Mouse (Mus musculus) MEL (cell line): ENCODE results near the gene Uaca. TPM values are rescaled to one million over a fixed set of nuclear protein-coding genes. Genes with fewer than 3 reads are reported as not detected.

ENCODE experiments used
- DNase-seq: peaks from one replicate; pipeline ENCODE4 v3.0.0; 2011; ENCODE audit warnings: low read depth, low spot score
- H3K27ac ChIP-seq: 2 replicates; pipeline ENCODE4 v1.5.1; 2012; ENCODE audit warnings: low read depth, mild to moderate bottlenecking, control low read depth, low read length, moderate library complexity; ENCODE audit not compliant: control insufficient read depth
- H3K27me3 ChIP-seq, 2 experiments: fragments of 150-350 bp in 1 of 2; sonication (generic) in 1 of 2; 2 replicates each; pipeline ENCODE4 v1.6.1; 2012; ENCODE audit warnings: low read length in 2 of 2, mild to moderate bottlenecking in 2 of 2, improper control_type of control experiment in 1 of 2, moderate library complexity in 1 of 2; ENCODE audit not compliant: insufficient read depth in 2 of 2, control insufficient read depth in 1 of 2
- H3K36me3 ChIP-seq, 2 experiments: 2 replicates each; pipeline ENCODE4 v1.6.1; 2012 to 2014; ENCODE audit warnings: low read length in 2 of 2, improper control_type of control experiment in 1 of 2, inconsistent platforms in 1 of 2, mild to moderate bottlenecking in 1 of 2; ENCODE audit not compliant: insufficient read depth in 2 of 2, control insufficient read depth in 1 of 2
- H3K4me1 ChIP-seq, 2 experiments: fragments of 150-350 bp in 1 of 2; sonication (generic) in 1 of 2; 2 replicates each; pipeline ENCODE4 v1.6.1; 2012; ENCODE audit warnings: low read length in 2 of 2, improper control_type of control experiment in 1 of 2, mild to moderate bottlenecking in 1 of 2; ENCODE audit not compliant: insufficient read depth in 2 of 2, control insufficient read depth in 1 of 2
- H3K4me3 ChIP-seq, 2 experiments: fragments of 150-350 bp in 1 of 2; sonication (generic) in 1 of 2; 2 replicates each; pipeline ENCODE4 v1.5.1; 2012; ENCODE audit warnings: low read depth in 2 of 2, low read length in 2 of 2, mild to moderate bottlenecking in 2 of 2, moderate library complexity in 2 of 2, control low read depth in 1 of 2, improper control_type of control experiment in 1 of 2; ENCODE audit not compliant: control insufficient read depth in 1 of 2, insufficient read depth in 1 of 2
- H3K79me2 ChIP-seq: 2 replicates; pipeline ENCODE4 v1.6.1; 2012; ENCODE audit warnings: mild to moderate bottlenecking, low read length, moderate library complexity; ENCODE audit not compliant: control insufficient read depth, poor library complexity, insufficient read depth
- H3K9ac ChIP-seq: 2 replicates; pipeline ENCODE4 v1.6.1; 2012; ENCODE audit warnings: low read depth, mild to moderate bottlenecking, control low read depth, low read length, moderate library complexity; ENCODE audit not compliant: control insufficient read depth, poor library complexity, severe bottlenecking
- H3K9me3 ChIP-seq: fragments of 150-350 bp; sonication (generic); replicated peaks from 2 replicates; pipeline ENCODE4 v1.6.1; 2012; ENCODE audit warnings: mild to moderate bottlenecking, low read length, improper control_type of control experiment, moderate library complexity; ENCODE audit not compliant: insufficient read depth
- EP300 ChIP-seq, 2 experiments: IDR thresholded peaks; 2 replicates each; pipeline ENCODE4 v1.6.1; 2011; ENCODE audit warnings: improper control_type of control experiment in 2 of 2, low read length in 2 of 2, low read depth in 1 of 2, mild to moderate bottlenecking in 1 of 2
- HCFC1 ChIP-seq: IDR thresholded peaks from 2 replicates; pipeline ENCODE4 v1.6.1; 2012; ENCODE audit warnings: low read depth, mild to moderate bottlenecking, inconsistent platforms, low read length, improper control_type of control experiment, moderate library complexity
- JUND ChIP-seq: IDR thresholded peaks from 2 replicates; pipeline ENCODE4 v1.6.1; 2011; ENCODE audit warnings: low read depth, mild to moderate bottlenecking, improper control_type of control experiment, low read length
- KAT2A ChIP-seq: conservative IDR thresholded peaks from 2 replicates; pipeline ENCODE4 v1.6.1; 2012; ENCODE audit warnings: low read depth, low read length, improper control_type of control experiment, inconsistent platforms
- MAFK ChIP-seq: IDR thresholded peaks from 2 replicates; pipeline ENCODE4 v1.6.1; 2011; ENCODE audit warnings: low read depth, mild to moderate bottlenecking, low read length, improper control_type of control experiment, borderline replicate concordance
- MAX ChIP-seq: IDR thresholded peaks from 2 replicates; pipeline ENCODE4 v1.6.1; 2011; ENCODE audit warnings: low read length, improper control_type of control experiment
- MAZ ChIP-seq: IDR thresholded peaks from 2 replicates; pipeline ENCODE4 v1.6.1; 2012; ENCODE audit warnings: low read depth, mild to moderate bottlenecking, inconsistent platforms, low read length, improper control_type of control experiment
- MXI1 ChIP-seq: IDR thresholded peaks from 2 replicates; pipeline ENCODE4 v1.6.1; 2011; ENCODE audit warnings: mild to moderate bottlenecking, low read depth, low read length, improper control_type of control experiment
- MYB ChIP-seq: IDR thresholded peaks from 2 replicates; pipeline ENCODE4 v1.6.1; 2011; ENCODE audit warnings: mild to moderate bottlenecking, low read depth, low read length, improper control_type of control experiment
- MYC ChIP-seq: IDR thresholded peaks from 2 replicates; pipeline ENCODE4 v1.6.1; 2011; ENCODE audit warnings: low read depth, mild to moderate bottlenecking, low read length, improper control_type of control experiment, moderate library complexity
- NELFE ChIP-seq: IDR thresholded peaks from 2 replicates; pipeline ENCODE4 v1.6.1; 2011; ENCODE audit warnings: low read depth, low read length, improper control_type of control experiment
- NRF1 ChIP-seq: IDR thresholded peaks from 2 replicates; pipeline ENCODE4 v1.6.1; 2014; ENCODE audit warnings: low read depth, mild to moderate bottlenecking, inconsistent platforms, low read length, improper control_type of control experiment, moderate library complexity; ENCODE audit not compliant: poor library complexity, insufficient read depth, severe bottlenecking
- POLR2A ChIP-seq, 2 experiments: IDR thresholded peaks; 2 replicates each; pipeline ENCODE4 v1.6.1; 2011 to 2012; ENCODE audit warnings: low read length in 2 of 2, mild to moderate bottlenecking in 2 of 2, control low read depth in 1 of 2, improper control_type of control experiment in 1 of 2, low read depth in 1 of 2, moderate library complexity in 1 of 2; ENCODE audit not compliant: control insufficient read depth in 1 of 2, insufficient read depth in 1 of 2, poor library complexity in 1 of 2
- RAD21 ChIP-seq: IDR thresholded peaks from 2 replicates; pipeline ENCODE4 v1.6.1; 2011; ENCODE audit warnings: mild to moderate bottlenecking, low read depth, low read length, improper control_type of control experiment
- RCOR1 ChIP-seq: IDR thresholded peaks from 2 replicates; pipeline ENCODE4 v1.6.1; 2012; ENCODE audit warnings: low read depth, mild to moderate bottlenecking, inconsistent platforms, low read length, improper control_type of control experiment
- TAL1 ChIP-seq: IDR thresholded peaks from 2 replicates; pipeline ENCODE4 v1.6.1; 2012; ENCODE audit warnings: mild to moderate bottlenecking, inconsistent platforms, low read length, moderate library complexity, mixed read lengths
- TBP ChIP-seq: IDR thresholded peaks from 2 replicates; pipeline ENCODE4 v1.8.0; 2011; ENCODE audit warnings: low read depth, low read length, improper control_type of control experiment
- TCF12 ChIP-seq: IDR thresholded peaks from 2 replicates; pipeline ENCODE4 v1.6.1; 2014; ENCODE audit warnings: low read depth, mild to moderate bottlenecking, inconsistent platforms, low read length, improper control_type of control experiment, moderate library complexity
- USF1 ChIP-seq: IDR thresholded peaks from 2 replicates; pipeline ENCODE4 v1.6.1; 2014; ENCODE audit warnings: low read depth, mild to moderate bottlenecking, inconsistent platforms, low read length, improper control_type of control experiment, moderate library complexity
- polyA plus RNA-seq, 2 experiments: library from polyadenylated mRNA; stranded (reverse) in 1 of 2; unstranded in 1 of 2; fragments of >175 nt in 1 of 2; fragments of >200 nt in 1 of 2; gene quantifications; 2 replicates each; pipeline versions ENCODE4 v1.2.1 to v1.2.4; 2012; ENCODE audit warnings: low replicate concordance in 2 of 2, low read depth in 1 of 2; ENCODE audit not compliant: insufficient read length in 2 of 2, insufficient read depth in 1 of 2, missing spikeins in 1 of 2
- total RNA-seq: library from RNA; depleted of rRNA; stranded (reverse); fragments of 300-350 nt; gene quantifications from 2 replicates; pipeline ENCODE4 v1.2.3, GENCODE M21; 2012

Gene Uaca
- total and polyA plus RNA-seq, 3 experiments, result 10.9 to 11.4 TPM; not detected in 1

GRCm38 (mm10) chr9:60787517-60788110 lies 6.7 kb upstream of the Uaca start:
- no peak for DNase-seq
- Histone ChIP-seq H3K27me3 (peaks cover 0 to 8% of the 10 kb centered on the region in 2 experiments; a peak in 2 of 4 replicates), H3K9me3 (no peaks in the 10 kb centered on the region), H3K9ac (no peak overlapping the region), H3K27ac (no peak overlapping the region), H3K4me1 (no peaks in the 10 kb centered on the region), H3K36me3 (no peaks in the 10 kb centered on the region), H3K79me2 (no peaks in the 10 kb centered on the region), H3K4me3 (no peak overlapping the region)
- TF ChIP-seq NRF1 (no peak), TCF12 (no peak)

DNA sequence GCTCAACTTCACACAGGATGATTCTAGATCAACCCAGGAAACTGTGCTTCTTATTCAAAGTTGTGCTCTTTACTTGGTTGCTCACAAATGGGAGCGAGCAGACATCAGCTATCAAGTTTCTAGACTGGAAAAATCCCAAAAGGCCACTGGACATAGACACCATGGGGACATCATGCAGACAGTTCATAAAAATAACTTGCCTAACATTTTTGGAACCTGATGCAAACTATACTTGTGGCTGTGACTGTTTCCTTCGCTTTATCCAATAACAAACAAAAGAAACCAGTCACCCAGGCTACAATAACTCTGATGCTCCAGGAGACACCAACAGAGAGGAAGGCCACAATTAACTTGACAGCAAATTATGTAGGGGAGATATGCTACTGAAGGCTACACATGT lies 4.1 kb upstream of the Uaca start:
- Histone ChIP-seq H3K9me3 (no peaks in the 10 kb centered on the region), H3K9ac (no peak overlapping the region), H3K4me1 (no peaks in the 10 kb centered on the region), H3K27ac (no peak overlapping the region), H3K4me3 (no peak overlapping the region), H3K27me3 (peaks cover 0 to 3% of the 10 kb centered on the region in 2 experiments; a peak in 1 of 4 replicates), H3K79me2 (no peaks in the 10 kb centered on the region), H3K36me3 (no peaks in the 10 kb centered on the region)
- DNase-seq, result no peak
- TF ChIP-seq USF1, result no peak
- no peak for TF ChIP-seq HCFC1
- TF ChIP-seq MAX, result no peak
- TF ChIP-seq POLR2A (IDR thresholded peaks at IDR 0.05; ENCODE audit: control insufficient read depth in 1 of 2, insufficient read depth in 1 of 2, low read depth in 1 of 2, low read length in 2 of 2, poor library complexity in 1 of 2), result no peak
- TF ChIP-seq TBP, result no peak
- TF ChIP-seq MYC, result no peak
- no peak for TF ChIP-seq KAT2A
- TF ChIP-seq TAL1, result no peak
- TF ChIP-seq MAFK, result no peak
- no peak for TF ChIP-seq MYB
- TF ChIP-seq RCOR1, result no peak
- TF ChIP-seq RAD21, result no peak
- TF ChIP-seq JUND, result no peak
- no peak for TF ChIP-seq NELFE
- no peak for TF ChIP-seq MAZ
- TF ChIP-seq EP300 (IDR thresholded peaks at IDR 0.05; ENCODE audit: low read depth in 1 of 2, low read length in 2 of 2), result no peak
- no peak for TF ChIP-seq MXI1
- TF ChIP-seq TCF12, result no peak
